Mouse (Mus musculus) megakaryocyte, embryonic 14.5 days (primary cell): ENCODE measurements around the gene Icam5.
"Not testable (repeated sequence)": the region's sequence is repeated elsewhere in the genome, so short reads cannot be mapped to it uniquely, and the experiment has no call there.

Experiments
- FLI1 ChIP-seq: IDR thresholded peaks from 2 replicates; pipeline ENCODE4 v1.6.1; 2012; ENCODE audit warnings: low read length, inconsistent platforms, mixed read lengths
- GATA1 ChIP-seq: IDR thresholded peaks from 3 replicates; pipeline ENCODE4 v1.6.1; 2012; ENCODE audit warnings: mixed read lengths, low read length, inconsistent platforms, borderline replicate concordance

DNA sequence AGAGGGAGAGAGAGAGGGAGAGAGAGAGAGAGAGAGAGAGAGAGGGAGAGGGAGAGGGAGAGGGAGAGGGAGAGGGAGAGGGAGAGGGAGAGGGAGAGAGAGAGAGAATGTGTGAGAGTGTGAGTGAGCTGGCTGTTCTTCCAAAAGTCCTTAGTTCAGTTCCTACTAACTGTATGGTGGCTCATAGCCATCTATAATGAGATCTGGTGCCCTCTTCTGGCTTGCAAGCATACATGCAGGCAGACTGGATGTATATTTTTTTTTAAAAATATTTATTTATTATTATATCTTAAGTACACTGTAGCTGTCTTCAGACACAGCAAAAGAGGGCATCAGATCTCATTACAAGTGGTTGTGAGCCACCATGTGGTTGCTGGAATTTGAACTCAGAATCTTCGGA, 33.5 kb upstream of the Icam5 start:
- not testable (repeated sequence) for TF ChIP-seq GATA1, FLI1
